Mouse (Mus musculus) ES-E14 (cell line): ENCODE results near the gene Herc1. TPM values are rescaled to one million over a fixed set of nuclear protein-coding genes. Genes with fewer than 3 reads are reported as not detected.

Source experiments
- DNase-seq: peaks from one replicate; pipeline ENCODE4 v3.0.0-alpha.2; 2013; ENCODE audit warnings: low read depth, low spot score
- H3K27ac ChIP-seq: 2 replicates; pipeline ENCODE4 v1.5.1; 2012; ENCODE audit warnings: low read depth, mild to moderate bottlenecking, low read length, moderate library complexity, mixed read lengths; ENCODE audit not compliant: poor library complexity, insufficient read depth, severe bottlenecking
- H3K36me3 ChIP-seq: 2 replicates; pipeline ENCODE4 v1.6.1; 2012; ENCODE audit warnings: mild to moderate bottlenecking, low read length, moderate library complexity, mixed read lengths; ENCODE audit not compliant: control insufficient read depth, poor library complexity, insufficient read depth, severe bottlenecking
- H3K4me1 ChIP-seq, 2 experiments: fragments of 150-350 bp in 1 of 2; sonication (generic) in 1 of 2; 2 replicates each; pipeline ENCODE4 v1.6.1; 2012; ENCODE audit warnings: low read length in 2 of 2, mild to moderate bottlenecking in 1 of 2, mixed read lengths in 1 of 2; ENCODE audit not compliant: control insufficient read depth in 2 of 2, insufficient read depth in 2 of 2, poor library complexity in 1 of 2
- H3K4me3 ChIP-seq, 2 experiments: fragments of 150-350 bp in 1 of 2; sonication (generic) in 1 of 2; 2 replicates each; pipeline ENCODE4 v1.5.1; 2012; ENCODE audit warnings: low read length in 2 of 2, low read depth in 1 of 2, mild to moderate bottlenecking in 1 of 2, mixed read lengths in 1 of 2; ENCODE audit not compliant: insufficient read depth in 1 of 2, poor library complexity in 1 of 2, severe bottlenecking in 1 of 2
- H3K9ac ChIP-seq: 2 replicates; pipeline ENCODE4 v1.6.1; 2012; ENCODE audit warnings: low read depth, mild to moderate bottlenecking, low read length, mixed read lengths; ENCODE audit not compliant: poor library complexity, insufficient read depth, severe bottlenecking
- H3K9me3 ChIP-seq: fragments of 150-350 bp; sonication (generic); 2 replicates; pipeline ENCODE4 v1.6.1; 2012; ENCODE audit warnings: low read depth, mild to moderate bottlenecking, low read length; ENCODE audit not compliant: control insufficient read depth, insufficient read depth
- CHD2 ChIP-seq: IDR thresholded peaks from 2 replicates; pipeline ENCODE4 v1.6.1; 2014; ENCODE audit warnings: mild to moderate bottlenecking, low read depth, low read length, inconsistent platforms
- HCFC1 ChIP-seq: IDR thresholded peaks from 2 replicates; pipeline ENCODE4 v1.6.1; 2012; ENCODE audit warnings: low read length, inconsistent platforms, borderline replicate concordance; ENCODE audit not compliant: insufficient read depth
- MAFK ChIP-seq: IDR thresholded peaks from 2 replicates; pipeline ENCODE4 v1.6.1; 2014; ENCODE audit warnings: mild to moderate bottlenecking, low read depth, low read length, inconsistent platforms; ENCODE audit not compliant: insufficient read depth
- ZC3H11A ChIP-seq: IDR thresholded peaks from 2 replicates; pipeline ENCODE4 v1.6.1; 2012; ENCODE audit warnings: low read depth, mild to moderate bottlenecking, inconsistent platforms, low read length, borderline replicate concordance
- ZNF384 ChIP-seq: IDR thresholded peaks from 2 replicates; pipeline ENCODE4 v1.6.1; 2012; ENCODE audit warnings: low read depth, low read length, inconsistent platforms
- in situ Hi-C, 2 experiments: fragments of 600-800 bp; cut with MboI; formaldehyde crosslinking; loops; one replicate each; pipeline ENCODE4 v1.15.1; 2025; ENCODE audit warnings: low sequenced_read_pairs in 2 of 2, inconsistent platforms in 1 of 2; ENCODE audit not compliant: unreplicated experiment in 2 of 2
- total RNA-seq: library from RNA; depleted of rRNA; stranded (reverse); fragments of 300-350 nt; gene quantifications from 2 replicates; pipeline ENCODE4 v1.2.3, GENCODE M21; 2012; rRNA removed

Gene Herc1
- total RNA-seq, 1 experiment, result 43.3 TPM

- TF ChIP-seq HCFC1 (no peak), MAFK (no peak), ZNF384 (no peak), CHD2 (no peak), ZC3H11A (no peak)
- Histone ChIP-seq H3K4me3 (no peak overlapping the region), H3K4me1 (no peaks in the 10 kb centered on the region), H3K27ac (no peak overlapping the region), H3K36me3 (peaks cover 7% of the 10 kb centered on the region; the same call in 1 of the 2 replicates), H3K9me3 (no peaks in the 10 kb centered on the region), H3K9ac (no peak overlapping the region)
- in situ Hi-C loops, result no loop called here
- no peak for DNase-seq
Measured at GRCm38 (mm10) chr9:66520299-66520698, 170.0 kb downstream of the Herc1 start.

- H3K36me3 ChIP-seq, result peaks cover 3% of the 10 kb centered on the region; the same call in 1 of the 2 replicates
- no peaks in the 10 kb centered on the region for H3K9me3 ChIP-seq
- DNase-seq, result no peak
- TF ChIP-seq MAFK, result no peak
- no peak for TF ChIP-seq ZC3H11A
- TF ChIP-seq HCFC1, result no peak
- no peak for TF ChIP-seq CHD2
- TF ChIP-seq ZNF384, result no peak
- no peak overlapping the region for H3K4me3 ChIP-seq
- H3K9ac ChIP-seq, result no peak overlapping the region
- H3K27ac ChIP-seq, result no peak overlapping the region
- in situ Hi-C loops, result no loop called here
- no peaks in the 10 kb centered on the region for H3K4me1 ChIP-seq
Measured at GRCm38 (mm10) chr9:66521595-66521994, 171.3 kb downstream of the Herc1 start.

- Histone ChIP-seq H3K4me1 (no peaks in the 10 kb centered on the region), H3K36me3 (no peaks in the 10 kb centered on the region), H3K9me3 (no peaks in the 10 kb centered on the region), H3K9ac (no peak overlapping the region), H3K4me3 (no peak overlapping the region), H3K27ac (no peak overlapping the region)
- no peak for TF ChIP-seq ZC3H11A
- no peak for TF ChIP-seq ZNF384
- no peak for TF ChIP-seq MAFK
- no peak for TF ChIP-seq CHD2
- TF ChIP-seq HCFC1, result no peak
- DNase-seq, result no peak
- in situ Hi-C loops, result no loop called here
Measured at GRCm38 (mm10) chr9:66542785-66543184, 192.5 kb downstream of the Herc1 start.

Other genes starting within 250 kb of the Herc1 start
- gene Snx1, start 223.9 kb upstream of the Herc1 start, total RNA-seq, result 27.4 and 42.4 TPM in 2 replicates
- 31.7 and 55.9 TPM in 2 replicates for gene Ciao2a, start 223.8 kb upstream of the Herc1 start, total RNA-seq
- 0.90 and 1.2 TPM in 2 replicates for gene Dapk2, start 192.2 kb upstream of the Herc1 start, total RNA-seq
- 0.76 and 0.95 TPM in 2 replicates for gene Fbxl22, start 164.1 kb downstream of the Herc1 start, total RNA-seq
- 11.9 and 12.4 TPM in 2 replicates for gene Usp3, start 242.7 kb downstream of the Herc1 start, total RNA-seq